8 mouse cellular contexts compared by ENCODE assay signal in genomic region chr4:140961467-140962206, GRCm38 (mm10). TPM values are rescaled to one million over a fixed set of nuclear protein-coding genes. Genes with fewer than 3 reads are reported as not detected.
A peak's percentile ranks its signal among the peaks of the same experiment; 100 is the strongest.
DNase-seq lines count a peak whose midpoint lies in the region; ATAC-seq lines count a peak whose summit lies in the region.

No protein-coding gene starts in this region.

- no peak for DNase-seq in embryonic facial prominence, embryonic 14.5 days (ENCODE audit: low spot score)
- DNase-seq in ovary, adult 18-20 months (ENCODE audit: low spot score) = no peak
- DNase-seq in B cell, adult 2 months = no peak
- DNase-seq in layer of hippocampus, postnatal 10 days (ENCODE audit: low spot score in 2 of 2) = no peak

- WGBS in embryonic facial prominence, embryonic 14.5 days = 1% methylated on average over 36 of the region's 38 CpGs
- 1% methylated on average over 38 of the region's 38 CpGs for WGBS in intestine, embryonic 16.5 days
- WGBS in midbrain, embryonic 16.5 days = under 1% methylated on average over 33 of the region's 38 CpGs

- H3K9me3 ChIP-seq in megakaryocyte, embryonic 14.5 days = no peaks in the 10 kb centered on the region
- H3K9me3 ChIP-seq in embryonic facial prominence, embryonic 14.5 days (ENCODE audit: control insufficient read depth, low read length) = no peaks in the 10 kb centered on the region
- H3K9me3 ChIP-seq in intestine, embryonic 16.5 days (ENCODE audit: control insufficient read depth, low read length) = no peaks in the 10 kb centered on the region
- H3K9me3 ChIP-seq in midbrain, embryonic 16.5 days (replicated peaks; ENCODE audit: control insufficient read depth, low read length, poor library complexity, severe bottlenecking) = no peaks in the 10 kb centered on the region

- no peaks in the 10 kb centered on the region for H3K27me3 ChIP-seq in megakaryocyte, embryonic 14.5 days (replicated peaks)
- no peaks in the 10 kb centered on the region for H3K27me3 ChIP-seq in embryonic facial prominence, embryonic 14.5 days (replicated peaks; ENCODE audit: control insufficient read depth, insufficient read depth, low read length)
- no peaks in the 10 kb centered on the region for H3K27me3 ChIP-seq in intestine, embryonic 16.5 days (replicated peaks; ENCODE audit: control insufficient read depth, insufficient read depth, low read length)
- H3K27me3 ChIP-seq in midbrain, embryonic 16.5 days (ENCODE audit: control insufficient read depth, insufficient read depth, low read depth, low read length) = no peaks in the 10 kb centered on the region

- H3K36me3 ChIP-seq in megakaryocyte, embryonic 14.5 days (replicated peaks; ENCODE audit: low read length) = peaks cover 22% of the 10 kb centered on the region
- peaks cover 12% of the 10 kb centered on the region; the same call in 1 of the 2 replicates for H3K36me3 ChIP-seq in embryonic facial prominence, embryonic 14.5 days (ENCODE audit: control insufficient read depth, insufficient read depth, low read length)
- H3K36me3 ChIP-seq in intestine, embryonic 16.5 days (ENCODE audit: control insufficient read depth, insufficient read depth, low read length) = no peaks in the 10 kb centered on the region
- H3K36me3 ChIP-seq in midbrain, embryonic 16.5 days (ENCODE audit: control insufficient read depth, insufficient read depth, low read length) = no peaks in the 10 kb centered on the region

- no peak; the same call in 1 of the 2 replicates for ATAC-seq in megakaryocyte, adult 5-6 weeks (ENCODE audit: poor library complexity, severe bottlenecking)
- no peak; the same call in 1 of the 2 replicates for ATAC-seq in embryonic facial prominence, embryonic 14.5 days (ENCODE audit: low read depth)
- peak; percentile 34 for ATAC-seq in intestine, embryonic 16.5 days
- ATAC-seq in midbrain, embryonic 16.5 days = peak; percentile 14; the same call in 1 of the 2 replicates

- H3K4me3 ChIP-seq in megakaryocyte, embryonic 14.5 days (replicated peaks) = peak overlapping the region; percentile 95
- peak overlapping the region; percentile 84 for H3K4me3 ChIP-seq in embryonic facial prominence, embryonic 14.5 days (ENCODE audit: low read depth, low read length)
- H3K4me3 ChIP-seq in intestine, embryonic 16.5 days (ENCODE audit: low read length) = peak overlapping the region; percentile 76
- H3K4me3 ChIP-seq in midbrain, embryonic 16.5 days (ENCODE audit: low read depth, low read length) = peak overlapping the region; percentile 89

- H3K4me1 ChIP-seq in megakaryocyte, embryonic 14.5 days = peaks cover 74% of the 10 kb centered on the region
- H3K4me1 ChIP-seq in embryonic facial prominence, embryonic 14.5 days (ENCODE audit: control insufficient read depth, insufficient read depth, low read length) = peaks cover 14% of the 10 kb centered on the region; the same call in 1 of the 2 replicates
- peaks cover 27% of the 10 kb centered on the region for H3K4me1 ChIP-seq in intestine, embryonic 16.5 days (ENCODE audit: control insufficient read depth, insufficient read depth, low read length)
- H3K4me1 ChIP-seq in midbrain, embryonic 16.5 days (ENCODE audit: control insufficient read depth, insufficient read depth, low read length) = peaks cover 22% of the 10 kb centered on the region

- H3K9ac ChIP-seq in embryonic facial prominence, embryonic 14.5 days (ENCODE audit: low read depth, low read length) = peak overlapping the region; percentile 91
- H3K9ac ChIP-seq in intestine, embryonic 16.5 days (ENCODE audit: low read depth, low read length) = peak overlapping the region; percentile 90
- peak overlapping the region; percentile 98 for H3K9ac ChIP-seq in midbrain, embryonic 16.5 days (ENCODE audit: low read depth, low read length)

- H3K27ac ChIP-seq in embryonic facial prominence, embryonic 14.5 days (replicated peaks; ENCODE audit: low read depth, low read length) = peak overlapping the region; percentile 83
- H3K27ac ChIP-seq in intestine, embryonic 16.5 days (ENCODE audit: low read length) = peak overlapping the region; percentile 83
- H3K27ac ChIP-seq in midbrain, embryonic 16.5 days (ENCODE audit: low read length) = peak overlapping the region; percentile 93

- H3K4me2 ChIP-seq in embryonic facial prominence, embryonic 14.5 days (ENCODE audit: low read depth, low read length) = peak overlapping the region; percentile 87
- peak overlapping the region; percentile 74 for H3K4me2 ChIP-seq in intestine, embryonic 16.5 days (ENCODE audit: low read depth, low read length)
- H3K4me2 ChIP-seq in midbrain, embryonic 16.5 days (ENCODE audit: low read length) = peak overlapping the region; percentile 84

RNA-seq across cellular contexts. Expression of gene Sdhb, which starts 0.6 kb away (rescaled TPM):
- 129 and 181 TPM in 2 replicates for polyA plus RNA-seq in megakaryocyte, embryonic 14.5 days (2012; ENCODE audit: insufficient read depth, low replicate concordance)
- total RNA-seq in megakaryocyte, adult 5-6 weeks (2015) = 182 and 183 TPM in 2 replicates
- total RNA-seq in megakaryocyte, adult 5-6 weeks (2017) = 110 and 120 TPM in 2 replicates
- 383 and 394 TPM in 2 replicates for polyA plus RNA-seq in embryonic facial prominence, embryonic 14.5 days (2014; fragmentation: Nextera tagmentation; extraction: Ambion mirVana)
- polyA plus RNA-seq in intestine, embryonic 16.5 days (2015; fragmentation: Nextera tagmentation; extraction: Ambion mirVana) = 671 and 689 TPM in 2 replicates
- polyA plus RNA-seq in midbrain, embryonic 16.5 days (2015; fragmentation: Nextera tagmentation; extraction: Ambion mirVana) = 446 and 455 TPM in 2 replicates
- total RNA-seq in layer of hippocampus, postnatal 10 days (2021) = 100 to 1,000 TPM; 202 to 204 TPM

RNA-seq across cellular contexts. Expression of gene Atp13a2, which starts 25.0 kb away (rescaled TPM):
- 373 and 691 TPM in 2 replicates for polyA plus RNA-seq in megakaryocyte, embryonic 14.5 days (2012; ENCODE audit: insufficient read depth, low replicate concordance)
- 25.1 and 29.7 TPM in 2 replicates for total RNA-seq in megakaryocyte, adult 5-6 weeks (2015)
- total RNA-seq in megakaryocyte, adult 5-6 weeks (2017) = 37.2 and 43.5 TPM in 2 replicates
- 42.9 and 43.5 TPM in 2 replicates for polyA plus RNA-seq in embryonic facial prominence, embryonic 14.5 days (2014; fragmentation: Nextera tagmentation; extraction: Ambion mirVana)
- 29.3 and 31.5 TPM in 2 replicates for polyA plus RNA-seq in intestine, embryonic 16.5 days (2015; fragmentation: Nextera tagmentation; extraction: Ambion mirVana)
- 174 and 190 TPM in 2 replicates for polyA plus RNA-seq in midbrain, embryonic 16.5 days (2015; fragmentation: Nextera tagmentation; extraction: Ambion mirVana)
- 100 to 1,000 TPM; 233 to 238 TPM for total RNA-seq in layer of hippocampus, postnatal 10 days (2021)

RNA-seq across cellular contexts. Expression of gene Mfap2, which starts 48.6 kb away (rescaled TPM):
- not detected in 2 replicates for polyA plus RNA-seq in megakaryocyte, embryonic 14.5 days (2012; ENCODE audit: insufficient read depth, low replicate concordance)
- total RNA-seq in megakaryocyte, adult 5-6 weeks (2015) = not detected in 2 replicates
- total RNA-seq in megakaryocyte, adult 5-6 weeks (2017) = not detected in 2 replicates
- 745 and 811 TPM in 2 replicates for polyA plus RNA-seq in embryonic facial prominence, embryonic 14.5 days (2014; fragmentation: Nextera tagmentation; extraction: Ambion mirVana)
- polyA plus RNA-seq in intestine, embryonic 16.5 days (2015; fragmentation: Nextera tagmentation; extraction: Ambion mirVana) = 312 and 334 TPM in 2 replicates
- 121 and 141 TPM in 2 replicates for polyA plus RNA-seq in midbrain, embryonic 16.5 days (2015; fragmentation: Nextera tagmentation; extraction: Ambion mirVana)
- total RNA-seq in layer of hippocampus, postnatal 10 days (2021) = 10 to 100 TPM; 20.9 TPM

RNA-seq across cellular contexts. Expression of gene Padi2, which starts 55.5 kb away (rescaled TPM):
- polyA plus RNA-seq in megakaryocyte, embryonic 14.5 days (2012; ENCODE audit: insufficient read depth, low replicate concordance) = 3.3 and 3.8 TPM in 2 replicates
- total RNA-seq in megakaryocyte, adult 5-6 weeks (2015) = 53.2 and 54.0 TPM in 2 replicates
- 53.5 and 56.7 TPM in 2 replicates for total RNA-seq in megakaryocyte, adult 5-6 weeks (2017)
- polyA plus RNA-seq in embryonic facial prominence, embryonic 14.5 days (2014; fragmentation: Nextera tagmentation; extraction: Ambion mirVana) = 15.1 and 16.1 TPM in 2 replicates
- 3.0 and 3.5 TPM in 2 replicates for polyA plus RNA-seq in intestine, embryonic 16.5 days (2015; fragmentation: Nextera tagmentation; extraction: Ambion mirVana)
- 2.4 and 2.8 TPM in 2 replicates for polyA plus RNA-seq in midbrain, embryonic 16.5 days (2015; fragmentation: Nextera tagmentation; extraction: Ambion mirVana)
- total RNA-seq in layer of hippocampus, postnatal 10 days (2021) = 1 to 10 TPM; 8.0 to 9.6 TPM

Comparison
In these comparisons a context has a peak if more than half of its experiments do, and no peak if none do; other contexts are left out.
1. ATAC-seq: peak in intestine, embryonic 16.5 days (single experiment) and midbrain, embryonic 16.5 days (single experiment); none in megakaryocyte, adult 5-6 weeks (single experiment) and embryonic facial prominence, embryonic 14.5 days (single experiment).
2. RNA of gene Mfap2, which starts 48.6 kb away (polyA plus RNA-seq): 745 to 811 TPM in embryonic facial prominence, embryonic 14.5 days, 312 to 334 TPM in intestine, embryonic 16.5 days and 121 to 141 TPM in midbrain, embryonic 16.5 days; not detected in megakaryocyte, embryonic 14.5 days; every median in the first group is over 10 times any median in the second.
3. Peak in every context shown above with its lines, with median percentiles within 50 percentile points of each other: H3K4me3 ChIP-seq, H3K27ac ChIP-seq, H3K4me2 ChIP-seq and H3K9ac ChIP-seq.